Mouse (Mus musculus) hindbrain, embryonic 13.5 days (tissue): ENCODE measurements at regions not wholly inside any gene's neighbourhood (a gene's known extent, or its start where the extent isn't known, plus 50 kb on each side); places are given as distances from the start of the nearest gene placed in this dataset.

Experiments used
- ATAC-seq: fragments of 200-750 bp; cut with Nextera tagmentation; 2 replicates; pipeline ENCODE4 v1.8.0; 2017; ENCODE audit warnings: moderate TSS enrichment; ENCODE audit not compliant: low FRiP score
- H3K27ac ChIP-seq: fragments of 300-500 bp; sonication (generic); 2 replicates; pipeline ENCODE4 v1.5.1; 2015; ENCODE audit warnings: inconsistent platforms, mild to moderate bottlenecking, moderate library complexity
- H3K27me3 ChIP-seq: fragments of 300-500 bp; sonication (generic); 2 replicates; pipeline ENCODE4 v1.6.1; 2015; ENCODE audit warnings: mild to moderate bottlenecking, inconsistent platforms
- H3K36me3 ChIP-seq: fragments of 300-500 bp; sonication (generic); 2 replicates; pipeline ENCODE4 v1.6.1; 2015; ENCODE audit warnings: mild to moderate bottlenecking, inconsistent platforms
- H3K4me1 ChIP-seq: fragments of 300-500 bp; sonication (generic); replicated peaks from 2 replicates; pipeline ENCODE4 v1.6.1; 2015; ENCODE audit warnings: inconsistent platforms
- H3K4me2 ChIP-seq: fragments of 300-500 bp; sonication (generic); 2 replicates; pipeline ENCODE4 v1.6.1; 2015; ENCODE audit warnings: inconsistent platforms, mild to moderate bottlenecking, moderate library complexity
- H3K4me3 ChIP-seq: fragments of 300-500 bp; sonication (generic); 2 replicates; pipeline ENCODE4 v1.5.1; 2015; ENCODE audit warnings: mild to moderate bottlenecking, inconsistent platforms
- H3K9ac ChIP-seq: fragments of 300-500 bp; sonication (generic); 2 replicates; pipeline ENCODE4 v1.6.1; 2015; ENCODE audit warnings: mild to moderate bottlenecking, inconsistent platforms
- H3K9me3 ChIP-seq: fragments of 300-500 bp; sonication (generic); 2 replicates; pipeline ENCODE4 v1.6.1; 2016; ENCODE audit warnings: inconsistent platforms
- WGBS: fragments of 180-500 bp; shearing (Covaris S2); methylation state at CpG from one replicate; pipeline ENCODE4 v1.1.7; 2015; 5-methylcytosine and 5-hydroxymethylcytosine counted together

GRCm38 (mm10) chr10:43764581-43764980, 137.0 kb downstream of the Qrsl1 start:
- 97% methylated on average over 3 of the region's 3 CpGs for WGBS
- no peak overlapping the region for H3K4me3 ChIP-seq
- no peak for ATAC-seq

GRCm38 (mm10) chr10:43765275-43765674, 136.3 kb downstream of the Qrsl1 start:
- ATAC-seq = no peak
- Histone ChIP-seq H3K4me3 (no peak overlapping the region), H3K27me3 (no peaks in the 10 kb centered on the region), H3K9ac (no peak overlapping the region), H3K4me2 (no peak overlapping the region), H3K27ac (no peak overlapping the region), H3K9me3 (no peaks in the 10 kb centered on the region), H3K36me3 (no peaks in the 10 kb centered on the region), H3K4me1 (no peaks in the 10 kb centered on the region)
- 81% methylated on average over 1 of the region's 1 CpGs for WGBS

More at GRCm38 (mm10) chr10:43764581-43764980, 137.0 kb downstream of the Qrsl1 start:
- Histone ChIP-seq H3K4me1 (no peaks in the 10 kb centered on the region), H3K9me3 (no peaks in the 10 kb centered on the region), H3K27me3 (no peaks in the 10 kb centered on the region), H3K4me2 (no peak overlapping the region), H3K36me3 (no peaks in the 10 kb centered on the region), H3K27ac (no peak overlapping the region), H3K9ac (no peak overlapping the region)

GRCm38 (mm10) chr10:43765829-43766486, 135.6 kb downstream of the Qrsl1 start:
- Histone ChIP-seq H3K4me2 (no peak overlapping the region), H3K9ac (no peak overlapping the region), H3K27ac (no peak overlapping the region), H3K9me3 (no peaks in the 10 kb centered on the region), H3K4me3 (no peak overlapping the region), H3K36me3 (no peaks in the 10 kb centered on the region), H3K4me1 (no peaks in the 10 kb centered on the region), H3K27me3 (no peaks in the 10 kb centered on the region)
- 76% methylated on average over 11 of the region's 11 CpGs for WGBS
- no peak for ATAC-seq

GRCm38 (mm10) chr10:43767961-43768726, 133.4 kb downstream of the Qrsl1 start:
- Histone ChIP-seq H3K9ac (no peak overlapping the region), H3K4me1 (no peaks in the 10 kb centered on the region), H3K4me2 (no peak overlapping the region), H3K27ac (no peak overlapping the region), H3K4me3 (no peak overlapping the region), H3K9me3 (no peaks in the 10 kb centered on the region), H3K27me3 (no peaks in the 10 kb centered on the region), H3K36me3 (no peaks in the 10 kb centered on the region)
- no peak for ATAC-seq
- 91% methylated on average over 16 of the region's 16 CpGs for WGBS

- 83% methylated on average over 3 of the region's 3 CpGs for WGBS
- H3K4me1 ChIP-seq = no peaks in the 10 kb centered on the region
- no peak overlapping the region for H3K27ac ChIP-seq
- H3K36me3 ChIP-seq = no peaks in the 10 kb centered on the region
- H3K9ac ChIP-seq = no peak overlapping the region
- ATAC-seq = no peak
- H3K9me3 ChIP-seq = no peaks in the 10 kb centered on the region
- no peaks in the 10 kb centered on the region for H3K27me3 ChIP-seq
- no peak overlapping the region for H3K4me3 ChIP-seq
- H3K4me2 ChIP-seq = no peak overlapping the region
Measured at GRCm38 (mm10) chr10:43769026-43769425, 132.5 kb downstream of the Qrsl1 start.

- H3K9ac ChIP-seq = no peak overlapping the region
- no peaks in the 10 kb centered on the region for H3K27me3 ChIP-seq
- ATAC-seq = no peak
- H3K4me2 ChIP-seq = no peak overlapping the region
- H3K9me3 ChIP-seq = no peaks in the 10 kb centered on the region
- H3K4me1 ChIP-seq = no peaks in the 10 kb centered on the region
- H3K36me3 ChIP-seq = no peaks in the 10 kb centered on the region
- no peak overlapping the region for H3K4me3 ChIP-seq
- H3K27ac ChIP-seq = no peak overlapping the region
- WGBS = 78% methylated on average over 1 of the region's 1 CpGs
Measured at GRCm38 (mm10) chr10:43775807-43776206, 125.7 kb downstream of the Qrsl1 start.

GRCm38 (mm10) chr10:43777612-43778600, 123.6 kb downstream of the Qrsl1 start:
- H3K4me1 ChIP-seq = no peaks in the 10 kb centered on the region
- H3K27me3 ChIP-seq = no peaks in the 10 kb centered on the region
- no peak overlapping the region for H3K4me3 ChIP-seq
- WGBS = 73% methylated on average over 28 of the region's 28 CpGs
- ATAC-seq = no peak
- no peak overlapping the region for H3K4me2 ChIP-seq
- no peaks in the 10 kb centered on the region for H3K36me3 ChIP-seq
- no peak overlapping the region for H3K27ac ChIP-seq
- peaks cover 11% of the 10 kb centered on the region for H3K9me3 ChIP-seq
- no peak overlapping the region for H3K9ac ChIP-seq

- no peak for ATAC-seq
- WGBS = 91% methylated on average over 4 of the region's 4 CpGs
- no peaks in the 10 kb centered on the region for H3K36me3 ChIP-seq
Measured at GRCm38 (mm10) chr10:43780571-43780970, 121.0 kb downstream of the Qrsl1 start.

GRCm38 (mm10) chr10:43783304-43783703, 118.2 kb downstream of the Qrsl1 start:
- no peak overlapping the region for H3K9ac ChIP-seq
- WGBS = 79% methylated on average over 3 of the region's 3 CpGs
- peaks cover 11% of the 10 kb centered on the region for H3K9me3 ChIP-seq
- no peak overlapping the region for H3K4me3 ChIP-seq
- H3K27ac ChIP-seq = no peak overlapping the region
- H3K4me1 ChIP-seq = no peaks in the 10 kb centered on the region
- H3K4me2 ChIP-seq = no peak overlapping the region
- H3K27me3 ChIP-seq = no peaks in the 10 kb centered on the region
- no peaks in the 10 kb centered on the region for H3K36me3 ChIP-seq
- no peak for ATAC-seq

More at GRCm38 (mm10) chr10:43780571-43780970, 121.0 kb downstream of the Qrsl1 start:
- H3K4me1 ChIP-seq = no peaks in the 10 kb centered on the region
- no peak overlapping the region for H3K9ac ChIP-seq
- no peak overlapping the region for H3K4me3 ChIP-seq
- no peak overlapping the region for H3K4me2 ChIP-seq
- H3K27me3 ChIP-seq = no peaks in the 10 kb centered on the region
- peaks cover 11% of the 10 kb centered on the region for H3K9me3 ChIP-seq
- H3K27ac ChIP-seq = no peak overlapping the region

- Histone ChIP-seq H3K9me3 (no peaks in the 10 kb centered on the region), H3K27ac (no peak overlapping the region), H3K4me2 (no peak overlapping the region), H3K9ac (no peak overlapping the region), H3K4me1 (no peaks in the 10 kb centered on the region), H3K4me3 (no peak overlapping the region), H3K36me3 (no peaks in the 10 kb centered on the region), H3K27me3 (no peaks in the 10 kb centered on the region)
- WGBS = 96% methylated on average over 4 of the region's 4 CpGs
- no peak for ATAC-seq
Measured at GRCm38 (mm10) chr10:43790780-43791179, 110.8 kb downstream of the Qrsl1 start.

- Histone ChIP-seq H3K4me2 (no peak overlapping the region), H3K9me3 (no peaks in the 10 kb centered on the region), H3K27ac (no peak overlapping the region), H3K27me3 (no peaks in the 10 kb centered on the region), H3K36me3 (no peaks in the 10 kb centered on the region), H3K9ac (no peak overlapping the region), H3K4me3 (no peak overlapping the region), H3K4me1 (no peaks in the 10 kb centered on the region)
- no peak for ATAC-seq
- 93% methylated on average over 4 of the region's 4 CpGs for WGBS
Measured at GRCm38 (mm10) chr10:43791525-43792021, 110.0 kb downstream of the Qrsl1 start.

- H3K9me3 ChIP-seq = no peaks in the 10 kb centered on the region
- H3K4me2 ChIP-seq = no peak overlapping the region
- no peaks in the 10 kb centered on the region for H3K36me3 ChIP-seq
- no peak overlapping the region for H3K4me3 ChIP-seq
- H3K27ac ChIP-seq = no peak overlapping the region
- 64% methylated on average over 3 of the region's 3 CpGs for WGBS
- no peaks in the 10 kb centered on the region for H3K27me3 ChIP-seq
- no peaks in the 10 kb centered on the region for H3K4me1 ChIP-seq
- no peak for ATAC-seq
- H3K9ac ChIP-seq = no peak overlapping the region
Measured at GRCm38 (mm10) chr10:43792618-43793017, 108.9 kb downstream of the Qrsl1 start.
